ENCODE assay signal across 25 mouse cellular contexts in the genomic region with DNA sequence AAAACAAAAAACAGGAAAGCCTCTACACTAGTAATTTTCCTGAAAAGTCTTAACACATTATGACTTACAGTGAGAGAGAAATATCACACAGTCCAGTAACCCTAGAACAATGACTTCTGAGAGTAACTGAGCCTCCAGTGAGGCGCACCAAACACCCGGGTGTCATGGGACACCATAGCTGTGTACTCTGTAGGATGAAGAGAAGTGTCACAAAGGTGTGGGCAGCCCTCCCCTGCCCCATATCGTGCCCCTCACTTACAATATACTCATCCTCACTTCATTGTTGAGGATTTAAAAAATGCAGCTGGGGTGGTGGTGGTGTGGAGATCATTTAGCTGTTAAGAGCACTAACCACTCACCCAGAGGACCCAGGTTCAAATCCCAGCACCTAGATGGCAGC. TPM values are rescaled to one million over a fixed set of nuclear protein-coding genes. Genes with fewer than 3 reads are reported as not detected.
A peak's percentile ranks its signal among the peaks of the same experiment; 100 is the strongest.
DNase-seq lines count a peak whose midpoint lies in the region; ATAC-seq and TF ChIP-seq lines count a peak whose summit lies in the region.
"Had no signal": no experiment of that assay in that cellular context is flagged by ENCODE, and none has a peak within 500 bp of the region (broad histone marks: within the 10 kb centered on the region; RNA-seq: fewer than 3 reads in every experiment).

No protein-coding gene starts in this region.

- 0 out of 2 replicates have a peak, but pooled peaks have one; percentile 0 for TF ChIP-seq CTCF in liver, adult 2 months (IDR thresholded peaks at IDR 0.05; ENCODE audit: low read depth, low read length)
- no peak for TF ChIP-seq CTCF in bone marrow macrophage, adult 2 months (IDR thresholded peaks at IDR 0.05; ENCODE audit: low read depth, low read length)

- H3K27ac ChIP-seq in heart, embryonic 12.5 days (ENCODE audit: poor library complexity, severe bottlenecking): peak overlapping the region; percentile 61
- peak overlapping the region; percentile 75 for H3K27ac ChIP-seq in liver, adult 2 months (replicated peaks; ENCODE audit: insufficient read depth, low read depth, low read length)
- H3K27ac ChIP-seq in liver, embryonic 11.5 days (ENCODE audit: low read depth, low read length): no peak overlapping the region
- peak overlapping the region; percentile 16; the same call in 1 of the 2 replicates for H3K27ac ChIP-seq in bone marrow macrophage, adult 2 months (ENCODE audit: insufficient read depth, low read depth, low read length)
- no peak overlapping the region for H3K27ac ChIP-seq in forebrain, embryonic 10.5 days
- H3K27ac ChIP-seq: embryonic facial prominence, embryonic 13.5 days; hindbrain, embryonic 14.5 days; layer of hippocampus, adult 2 months; midbrain, embryonic 13.5 days had no signal

- H3K4me2 ChIP-seq in heart, embryonic 12.5 days: no peak overlapping the region
- no peak overlapping the region for H3K4me2 ChIP-seq in liver, embryonic 11.5 days
- no peak overlapping the region for H3K4me2 ChIP-seq in myocyte (ENCODE audit: low read depth)
- H3K4me2 ChIP-seq: embryonic facial prominence, embryonic 13.5 days; hindbrain, embryonic 14.5 days; liver, embryonic 15.5 days; midbrain, embryonic 13.5 days had no signal

- WGBS in heart, embryonic 12.5 days: 90% methylated on average over 3 of the region's 3 CpGs
- WGBS in liver, adult 2 months: 43% methylated on average over 3 of the region's 3 CpGs
- 85% methylated on average over 3 of the region's 3 CpGs for WGBS in liver, embryonic 11.5 days
- 88% methylated on average over 3 of the region's 3 CpGs for WGBS in forebrain, embryonic 10.5 days

- H3K79me2 ChIP-seq in liver, adult 2 months (ENCODE audit: control insufficient read depth, insufficient read depth, low read length): no peaks in the 10 kb centered on the region
- peaks cover 21% of the 10 kb centered on the region for H3K79me2 ChIP-seq in myocyte (ENCODE audit: control insufficient read depth, insufficient read depth)

- TF ChIP-seq POLR2A in liver, adult 2 months (IDR thresholded peaks at IDR 0.05; ENCODE audit: extremely low read depth, insufficient read depth, low read length): 0 out of 2 replicates have a peak, but pooled peaks have one; percentile 18
- TF ChIP-seq POLR2A in bone marrow macrophage, adult 2 months (IDR thresholded peaks at IDR 0.05; ENCODE audit: borderline replicate concordance, low read depth, low read length): no peak
- peak; percentile 56 for TF ChIP-seq POLR2A in myocyte (IDR thresholded peaks at IDR 0.05; ENCODE audit: insufficient read length, low read depth)

- H3K4me1 ChIP-seq in heart, embryonic 12.5 days (replicated peaks): peaks cover 59% of the 10 kb centered on the region
- peaks cover 43% of the 10 kb centered on the region for H3K4me1 ChIP-seq in liver, adult 2 months (ENCODE audit: control insufficient read depth, insufficient read depth, low read length)
- peaks cover 25% of the 10 kb centered on the region for H3K4me1 ChIP-seq in liver, embryonic 11.5 days (replicated peaks; ENCODE audit: control insufficient read depth, insufficient read depth, low read length)
- peaks cover 23% of the 10 kb centered on the region for H3K4me1 ChIP-seq in bone marrow macrophage, adult 2 months (ENCODE audit: control insufficient read depth, insufficient read depth, low read length)
- peaks cover 32% of the 10 kb centered on the region for H3K4me1 ChIP-seq in forebrain, embryonic 10.5 days

- H3K36me3 ChIP-seq in heart, embryonic 12.5 days: 0 out of 2 replicates have a peak, but pooled peaks cover 5% of the 10 kb centered on the region
- peaks cover 45% of the 10 kb centered on the region for H3K36me3 ChIP-seq in liver, adult 2 months (ENCODE audit: control insufficient read depth, insufficient read depth, low read length)
- no peaks in the 10 kb centered on the region for H3K36me3 ChIP-seq in liver, embryonic 11.5 days (ENCODE audit: control insufficient read depth, insufficient read depth, low read length)
- H3K36me3 ChIP-seq in myocyte (ENCODE audit: control insufficient read depth, insufficient read depth): peaks cover 40% of the 10 kb centered on the region
- no peaks in the 10 kb centered on the region for H3K36me3 ChIP-seq in forebrain, embryonic 10.5 days (replicated peaks)
- H3K36me3 ChIP-seq: embryonic facial prominence, embryonic 13.5 days; midbrain, embryonic 13.5 days had no signal

- ATAC-seq in heart, embryonic 12.5 days (ENCODE audit: insufficient number of reproducible peaks, low FRiP score): no peak
- ATAC-seq in liver, embryonic 11.5 days (replicated peaks; ENCODE audit: low FRiP score): no peak
- ATAC-seq: forebrain, embryonic 14.5 days; inflammation-experienced regulatory T-cells, adult 6 months; midbrain, embryonic 13.5 days had no signal

- H3K9me3 ChIP-seq in heart, embryonic 12.5 days (replicated peaks): no peaks in the 10 kb centered on the region
- H3K9me3 ChIP-seq in liver, embryonic 11.5 days (ENCODE audit: control insufficient read depth, low read length): no peaks in the 10 kb centered on the region
- H3K9me3 ChIP-seq in forebrain, embryonic 10.5 days: no peaks in the 10 kb centered on the region
- H3K9me3 ChIP-seq: embryonic facial prominence, embryonic 13.5 days; G1E; liver, embryonic 15.5 days; megakaryocyte, embryonic 14.5 days; midbrain, embryonic 13.5 days had no signal

- DNase-seq in heart, adult 11 months: no peak
- peak; percentile 53 for DNase-seq in liver, adult 2 months (ENCODE audit: extremely low read depth, low read depth, low spot score)
- no peak for DNase-seq in liver, embryonic 11.5 days (ENCODE audit: low spot score)
- DNase-seq in forebrain, embryonic 10.5 days (ENCODE audit: extremely low spot score, low spot score): no peak
- DNase-seq: adrenal gland, adult 8-10 months; cerebellum, adult 8-10 months; cerebellum, postnatal 36 days; embryo, embryonic 11 days; gastrocnemius, postnatal 14 days; kidney, adult 8-10 months; kidney, postnatal 14 days; thymus, adult 2 months had no signal

- H3K27me3 ChIP-seq in heart, embryonic 12.5 days (replicated peaks): no peaks in the 10 kb centered on the region
- no peaks in the 10 kb centered on the region for H3K27me3 ChIP-seq in liver, adult 2 months (ENCODE audit: control insufficient read depth, insufficient read depth, low read length)
- H3K27me3 ChIP-seq in liver, embryonic 11.5 days (replicated peaks; ENCODE audit: control insufficient read depth, insufficient read depth, low read length): no peaks in the 10 kb centered on the region
- no peaks in the 10 kb centered on the region for H3K27me3 ChIP-seq in myocyte (ENCODE audit: control insufficient read depth, insufficient read depth, insufficient read length)
- H3K27me3 ChIP-seq in forebrain, embryonic 10.5 days (ENCODE audit: poor library complexity, severe bottlenecking): peaks cover 19% of the 10 kb centered on the region
- H3K27me3 ChIP-seq: CH12.LX; embryonic facial prominence, embryonic 13.5 days; liver, embryonic 15.5 days; megakaryocyte, embryonic 14.5 days; midbrain, embryonic 13.5 days had no signal

- H3K9ac ChIP-seq in heart, embryonic 12.5 days: no peak overlapping the region
- H3K9ac ChIP-seq in liver, adult 2 months (ENCODE audit: low read depth, low read length): peak overlapping the region; percentile 54
- no peak overlapping the region for H3K9ac ChIP-seq in liver, embryonic 11.5 days (ENCODE audit: low read depth, low read length)
- H3K9ac ChIP-seq: embryonic facial prominence, embryonic 13.5 days; hindbrain, embryonic 14.5 days; liver, embryonic 15.5 days; midbrain, embryonic 13.5 days had no signal

- no peak overlapping the region for H3K4me3 ChIP-seq in heart, embryonic 12.5 days
- no peak overlapping the region for H3K4me3 ChIP-seq in liver, adult 2 months (ENCODE audit: insufficient read depth, low read depth, low read length)
- no peak overlapping the region for H3K4me3 ChIP-seq in liver, embryonic 11.5 days (ENCODE audit: low read depth, low read length)
- no peak overlapping the region for H3K4me3 ChIP-seq in bone marrow macrophage, adult 2 months (ENCODE audit: insufficient read depth, low read length)
- H3K4me3 ChIP-seq in myocyte: no peak overlapping the region
- no peak overlapping the region for H3K4me3 ChIP-seq in forebrain, embryonic 10.5 days
- H3K4me3 ChIP-seq: embryonic facial prominence, embryonic 13.5 days; layer of hippocampus, adult 2 months; liver, embryonic 15.5 days; midbrain, embryonic 13.5 days had no signal

- H3ac ChIP-seq in myocyte (ENCODE audit: control insufficient read depth, insufficient read length): no peak overlapping the region

TF ChIP-seq in myocyte, 11 proteins besides CTCF, POLR2A, EP300 and RAD21 (continues in another document):
- peak; percentile 93 for TF ChIP-seq POLR2AphosphoS2 (IDR thresholded peaks at IDR 0.05; ENCODE audit: insufficient read length, low read depth)

RNA-seq across cellular contexts. Expression of a gene that starts 46.9 kb away (rescaled TPM):
- polyA plus RNA-seq in heart, embryonic 12.5 days (2016; fragmentation: Nextera tagmentation; extraction: Ambion mirVana): 33.7 and 34.2 TPM in 2 replicates
- 5.2 and 5.9 TPM in 2 replicates for total RNA-seq in liver, adult 2 months (2014; rRNA removed)
- 10.3 and 14.2 TPM in 2 replicates for polyA plus RNA-seq in liver, adult 2 months (2012; rRNA removed)
- 26.8 and 27.9 TPM in 2 replicates for polyA plus RNA-seq in liver, embryonic 11.5 days (2014; fragmentation: Nextera tagmentation; extraction: Ambion mirVana)
- polyA plus RNA-seq in bone marrow macrophage, adult 2 months (2012; ENCODE audit: insufficient read depth, insufficient read length, missing spikeins): 24.6 and 25.2 TPM in 2 replicates
- 22.3 TPM for polyA plus RNA-seq in myocyte (2012; fragmentation: generic; extraction: Trizol)
- 36.9 and 40.6 TPM in 2 replicates for polyA plus RNA-seq in forebrain, embryonic 10.5 days (2016; fragmentation: Nextera tagmentation; extraction: Ambion mirVana)

RNA-seq across cellular contexts. Expression of a gene that starts 49.5 kb away (rescaled TPM):
- 3.5 and 3.9 TPM in 2 replicates for polyA plus RNA-seq in heart, embryonic 12.5 days (2016; fragmentation: Nextera tagmentation; extraction: Ambion mirVana)
- 8.6 and 13.0 TPM in 2 replicates for total RNA-seq in liver, adult 2 months (2014; rRNA removed)
- polyA plus RNA-seq in liver, adult 2 months (2012; rRNA removed): 52.8 and 57.7 TPM in 2 replicates
- 7.5 and 8.2 TPM in 2 replicates for polyA plus RNA-seq in liver, embryonic 11.5 days (2014; fragmentation: Nextera tagmentation; extraction: Ambion mirVana)
- 74.2 and 78.0 TPM in 2 replicates for polyA plus RNA-seq in bone marrow macrophage, adult 2 months (2012; ENCODE audit: insufficient read depth, insufficient read length, missing spikeins)
- 5.2 TPM for polyA plus RNA-seq in myocyte (2012; fragmentation: generic; extraction: Trizol)
- 1.5 and 2.0 TPM in 2 replicates for polyA plus RNA-seq in forebrain, embryonic 10.5 days (2016; fragmentation: Nextera tagmentation; extraction: Ambion mirVana)

RNA-seq across cellular contexts. Expression of a gene that starts 56.9 kb away (rescaled TPM):
- 68.1 and 68.9 TPM in 2 replicates for polyA plus RNA-seq in heart, embryonic 12.5 days (2016; fragmentation: Nextera tagmentation; extraction: Ambion mirVana)
- 28.9 and 35.9 TPM in 2 replicates for total RNA-seq in liver, adult 2 months (2014; rRNA removed)
- 40.9 and 46.6 TPM in 2 replicates for polyA plus RNA-seq in liver, adult 2 months (2012; rRNA removed)
- 57.1 and 58.6 TPM in 2 replicates for polyA plus RNA-seq in liver, embryonic 11.5 days (2014; fragmentation: Nextera tagmentation; extraction: Ambion mirVana)
- polyA plus RNA-seq in bone marrow macrophage, adult 2 months (2012; ENCODE audit: insufficient read depth, insufficient read length, missing spikeins): 46.7 and 48.3 TPM in 2 replicates
- polyA plus RNA-seq in myocyte (2012; fragmentation: generic; extraction: Trizol): 73.5 TPM
- 63.4 and 64.6 TPM in 2 replicates for polyA plus RNA-seq in forebrain, embryonic 10.5 days (2016; fragmentation: Nextera tagmentation; extraction: Ambion mirVana)

Comparison
In these comparisons a context has a peak if more than half of its experiments do, and no peak if none do; other contexts are left out.
1. H3K27ac ChIP-seq: peak in heart, embryonic 12.5 days (single experiment), liver, adult 2 months (single experiment) and bone marrow macrophage, adult 2 months (single experiment); none in liver, embryonic 11.5 days (single experiment) and forebrain, embryonic 10.5 days (single experiment).